Comparison of ENCODE assay signal across 8 mouse cellular contexts in the genomic region with DNA sequence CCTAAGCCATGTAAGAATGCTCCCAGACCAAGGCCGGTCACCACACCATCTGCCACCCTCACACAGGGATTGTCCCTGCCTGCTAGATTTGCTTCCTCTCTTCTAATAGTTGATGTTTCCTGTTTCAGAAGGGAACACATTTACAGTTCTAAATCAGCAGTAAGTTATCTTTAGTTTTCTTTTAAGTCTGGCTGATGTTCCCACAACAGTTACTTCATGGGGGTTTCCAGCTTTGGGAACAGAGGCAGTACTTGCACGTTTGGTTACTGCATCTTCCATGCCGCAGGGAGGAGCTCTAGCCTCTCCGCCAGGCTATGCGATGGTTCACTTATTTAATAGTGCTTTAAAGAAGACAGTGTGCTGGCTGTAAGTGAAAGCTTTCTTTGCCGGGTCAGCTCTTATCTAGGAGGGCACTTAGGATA. TPM values are rescaled to one million over a fixed set of nuclear protein-coding genes. Genes with fewer than 3 reads are reported as not detected.
DNase-seq lines count a peak whose midpoint lies in the region; ATAC-seq and TF ChIP-seq lines count a peak whose summit lies in the region.

No protein-coding gene starts in this region.

- DNase-seq in adrenal gland, postnatal 36 days: peak; percentile 68 to 78
- DNase-seq in kidney, postnatal 4 days: peak; percentile 59 to 74
- peak; percentile 68 to 70 for DNase-seq in spleen, postnatal 36 days (ENCODE audit: low spot score in 2 of 2)
- DNase-seq in embryo, embryonic 10.5 days (ENCODE audit: low spot score): no peak
- DNase-seq in right cerebral cortex, postnatal 25 days: no peak
- DNase-seq in gastrocnemius, adult 8-10 months (ENCODE audit: low spot score in 2 of 2): no peak

- H3K4me2 ChIP-seq in intestine, postnatal 0 days (replicated peaks; ENCODE audit: low read depth): no peak overlapping the region
- H3K4me2 ChIP-seq in intestine, embryonic 16.5 days (ENCODE audit: low read depth, low read length): no peak overlapping the region

- TF ChIP-seq CTCF in intestine, postnatal 0 days (IDR thresholded peaks at IDR 0.05; ENCODE audit: low read depth): peak; percentile 46

- no peaks in the 10 kb centered on the region for H3K27me3 ChIP-seq in intestine, postnatal 0 days (replicated peaks; ENCODE audit: control insufficient read depth, insufficient read depth, low read length)
- no peaks in the 10 kb centered on the region for H3K27me3 ChIP-seq in intestine, embryonic 16.5 days (replicated peaks; ENCODE audit: control insufficient read depth, insufficient read depth, low read length)

- no peaks in the 10 kb centered on the region for H3K9me3 ChIP-seq in intestine, postnatal 0 days (ENCODE audit: control insufficient read depth)
- H3K9me3 ChIP-seq in intestine, embryonic 16.5 days (ENCODE audit: control insufficient read depth, low read length): no peaks in the 10 kb centered on the region

- no peak overlapping the region for H3K4me3 ChIP-seq in intestine, postnatal 0 days (ENCODE audit: low read depth, low read length)
- H3K4me3 ChIP-seq in intestine, embryonic 16.5 days (ENCODE audit: low read length): no peak overlapping the region

- no peak overlapping the region for H3K9ac ChIP-seq in intestine, postnatal 0 days (ENCODE audit: low read depth, low read length)
- H3K9ac ChIP-seq in intestine, embryonic 16.5 days (ENCODE audit: low read depth, low read length): no peak overlapping the region

- 46% methylated on average over 6 of the region's 6 CpGs for WGBS in intestine, postnatal 0 days
- 37% methylated on average over 6 of the region's 6 CpGs for WGBS in intestine, embryonic 16.5 days

- no peaks in the 10 kb centered on the region for H3K4me1 ChIP-seq in intestine, postnatal 0 days (replicated peaks; ENCODE audit: control insufficient read depth, insufficient read depth, low read length)
- H3K4me1 ChIP-seq in intestine, embryonic 16.5 days (ENCODE audit: control insufficient read depth, insufficient read depth, low read length): peaks cover 10% of the 10 kb centered on the region

- no peak overlapping the region for H3K27ac ChIP-seq in intestine, postnatal 0 days (ENCODE audit: low read depth, low read length)
- no peak overlapping the region for H3K27ac ChIP-seq in intestine, embryonic 16.5 days (ENCODE audit: low read length)

- no peaks in the 10 kb centered on the region for H3K36me3 ChIP-seq in intestine, postnatal 0 days (ENCODE audit: control insufficient read depth, insufficient read depth)
- no peaks in the 10 kb centered on the region for H3K36me3 ChIP-seq in intestine, embryonic 16.5 days (ENCODE audit: control insufficient read depth, insufficient read depth, low read length)

- ATAC-seq in intestine, postnatal 0 days: no peak
- ATAC-seq in intestine, embryonic 16.5 days: no peak

RNA-seq across cellular contexts. Expression of a gene that starts 26.0 kb away (rescaled TPM):
- polyA plus RNA-seq in intestine, postnatal 0 days (2015; fragmentation: Nextera tagmentation; extraction: Ambion mirVana): 2.0 and 2.2 TPM in 2 replicates
- 2.0 and 3.3 TPM in 2 replicates for polyA plus RNA-seq in intestine, embryonic 16.5 days (2015; fragmentation: Nextera tagmentation; extraction: Ambion mirVana)
- 1 to 10 TPM in 1 of 2 experiments, under 1 TPM in 1; 0.43 to 1.2 TPM for total RNA-seq in adrenal gland, postnatal 36 days (2021)
- total RNA-seq in gastrocnemius, adult 8-10 months (2022): under 1 TPM in 1 of 4 experiments, not detected in 3; 0.46 TPM

RNA-seq across cellular contexts. Expression of a gene that starts 43.1 kb away (rescaled TPM):
- 12.7 and 13.5 TPM in 2 replicates for polyA plus RNA-seq in intestine, postnatal 0 days (2015; fragmentation: Nextera tagmentation; extraction: Ambion mirVana)
- 4.4 and 5.6 TPM in 2 replicates for polyA plus RNA-seq in intestine, embryonic 16.5 days (2015; fragmentation: Nextera tagmentation; extraction: Ambion mirVana)
- 10 to 100 TPM; 56.8 to 62.4 TPM for total RNA-seq in adrenal gland, postnatal 36 days (2021)
- 100 to 1,000 TPM; 404 to 480 (median 430) TPM for total RNA-seq in gastrocnemius, adult 8-10 months (2022)

RNA-seq across cellular contexts. Expression of a gene that starts 46.9 kb away (rescaled TPM):
- polyA plus RNA-seq in intestine, postnatal 0 days (2015; fragmentation: Nextera tagmentation; extraction: Ambion mirVana): 0.05 and 0.18 TPM in 2 replicates
- 0.16 TPM in 1 of 2 replicates, not detected in the other for polyA plus RNA-seq in intestine, embryonic 16.5 days (2015; fragmentation: Nextera tagmentation; extraction: Ambion mirVana)
- total RNA-seq in adrenal gland, postnatal 36 days (2021): 1 to 10 TPM; 1.1 to 2.5 TPM
- under 1 TPM in 2 of 4 experiments, not detected in 2; 0.15 to 0.47 TPM for total RNA-seq in gastrocnemius, adult 8-10 months (2022)

Comparison
In these comparisons a context has a peak if more than half of its experiments do, and no peak if none do; other contexts are left out.
1. DNase-seq: peak in adrenal gland, postnatal 36 days (2 of 2), kidney, postnatal 4 days (2 of 2) and spleen, postnatal 36 days (2 of 2); none in embryo, embryonic 10.5 days (single experiment), right cerebral cortex, postnatal 25 days (single experiment) and gastrocnemius, adult 8-10 months (0 of 2).
2. RNA of a gene that starts 43.1 kb away (total RNA-seq): 404 to 480 TPM in gastrocnemius, adult 8-10 months; 56.8 to 62.4 TPM in adrenal gland, postnatal 36 days; every median in the first group is over 4 times any median in the second.